Mouse (Mus musculus) liver, adult 2 months (tissue): ENCODE results near the gene Bmx. TPM values are rescaled to one million over a fixed set of nuclear protein-coding genes. Genes with fewer than 3 reads are reported as not detected.

Experiments
- DNase-seq: peaks from one replicate; pipeline ENCODE4 v3.0.0-alpha.2; 2011; ENCODE audit warnings: low read depth, low spot score; ENCODE audit errors: extremely low read depth
- H3K27ac ChIP-seq: fragments of 200-500 bp; replicated peaks from 2 replicates; pipeline ENCODE4 v1.5.1; 2012; ENCODE audit warnings: low read depth, mild to moderate bottlenecking, control low read depth, inconsistent platforms, low read length; ENCODE audit not compliant: insufficient read depth
- H3K27me3 ChIP-seq: fragments of 200-500 bp; 2 replicates; pipeline ENCODE4 v1.6.1; 2012; ENCODE audit warnings: mild to moderate bottlenecking, moderate library complexity, low read length, inconsistent platforms; ENCODE audit not compliant: control insufficient read depth, insufficient read depth
- H3K36me3 ChIP-seq: fragments of 200-500 bp; 2 replicates; pipeline ENCODE4 v1.6.1; 2012; ENCODE audit warnings: low read length, inconsistent platforms; ENCODE audit not compliant: control insufficient read depth, insufficient read depth
- H3K4me1 ChIP-seq: fragments of 200-500 bp; 2 replicates; pipeline ENCODE4 v1.6.1; 2011; ENCODE audit warnings: low read length; ENCODE audit not compliant: control insufficient read depth, insufficient read depth
- H3K4me3 ChIP-seq: fragments of 200-500 bp; 2 replicates; pipeline ENCODE4 v1.5.1; 2011; ENCODE audit warnings: low read depth, mild to moderate bottlenecking, control low read depth, low read length, moderate library complexity; ENCODE audit not compliant: insufficient read depth
- H3K79me2 ChIP-seq: fragments of 200-500 bp; 2 replicates; pipeline ENCODE4 v1.6.1; 2012; ENCODE audit warnings: inconsistent platforms, mild to moderate bottlenecking, low read length, moderate library complexity; ENCODE audit not compliant: control insufficient read depth, insufficient read depth
- H3K9ac ChIP-seq: fragments of 200-500 bp; 2 replicates; pipeline ENCODE4 v1.6.1; 2012; ENCODE audit warnings: low read depth, mild to moderate bottlenecking, control low read depth, inconsistent platforms, low read length
- CTCF ChIP-seq: fragments of 200-500 bp; IDR thresholded peaks from 2 replicates; pipeline ENCODE4 v1.5.1; 2011; ENCODE audit warnings: low read depth, low read length, control low read depth
- POLR2A ChIP-seq: fragments of 200-500 bp; IDR thresholded peaks from 2 replicates; pipeline ENCODE4 v1.6.1; 2011; ENCODE audit warnings: low read length, control low read depth; ENCODE audit not compliant: insufficient read depth; ENCODE audit errors: extremely low read depth
- WGBS: fragments of 180-500 bp; shearing (Covaris S2); methylation state at CpG from one replicate; pipeline ENCODE4 v1.1.7; 2018; 5-methylcytosine and 5-hydroxymethylcytosine counted together
- polyA plus RNA-seq: library from polyadenylated mRNA; depleted of rRNA; stranded (reverse); fragments of >200 nt; gene quantifications from 2 replicates; pipeline ENCODE4 v1.2.3, GENCODE M21; 2012
- total RNA-seq: library from RNA; depleted of rRNA; stranded (reverse); fragments of >200 nt; gene quantifications from 2 replicates; pipeline ENCODE4 v1.2.3, GENCODE M21; 2014

The Bmx gene
- total and polyA plus RNA-seq, 2 experiments = 0.28 TPM; not detected in 1

DNA sequence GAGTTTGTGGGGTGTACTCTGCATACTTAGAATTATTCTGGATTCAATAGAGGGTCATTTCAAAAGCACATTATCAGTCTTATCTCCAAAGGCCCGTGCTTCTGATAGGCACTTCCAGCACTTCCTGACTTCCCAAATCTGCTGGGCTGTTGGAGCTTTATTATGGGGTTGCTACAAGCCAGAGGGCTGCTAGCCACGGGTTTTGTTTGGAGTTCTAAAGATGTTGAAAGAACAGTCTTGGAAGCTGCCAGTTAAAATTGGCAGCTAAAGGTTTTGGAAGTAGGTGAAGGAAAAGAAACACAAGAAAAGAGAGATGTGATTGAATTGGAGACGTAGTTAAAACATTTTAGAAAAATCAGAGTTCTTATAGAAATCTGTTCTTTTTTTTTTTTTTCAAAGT, 17.5 kb upstream of the Bmx start:
- Histone ChIP-seq H3K4me3 (no peak overlapping the region), H3K9ac (no peak overlapping the region), H3K27me3 (no peaks in the 10 kb centered on the region), H3K79me2 (no peaks in the 10 kb centered on the region; the same call in 1 of the 2 replicates), H3K27ac (peak overlapping the region; percentile 52), H3K36me3 (no peaks in the 10 kb centered on the region), H3K4me1 (peaks cover 5% of the 10 kb centered on the region)
- whole genome bisulfite sequencing = 5% methylated on average over 3 of the region's 3 CpGs
- peak; percentile 80 for DNase-seq
- no peak for TF ChIP-seq CTCF

DNA sequence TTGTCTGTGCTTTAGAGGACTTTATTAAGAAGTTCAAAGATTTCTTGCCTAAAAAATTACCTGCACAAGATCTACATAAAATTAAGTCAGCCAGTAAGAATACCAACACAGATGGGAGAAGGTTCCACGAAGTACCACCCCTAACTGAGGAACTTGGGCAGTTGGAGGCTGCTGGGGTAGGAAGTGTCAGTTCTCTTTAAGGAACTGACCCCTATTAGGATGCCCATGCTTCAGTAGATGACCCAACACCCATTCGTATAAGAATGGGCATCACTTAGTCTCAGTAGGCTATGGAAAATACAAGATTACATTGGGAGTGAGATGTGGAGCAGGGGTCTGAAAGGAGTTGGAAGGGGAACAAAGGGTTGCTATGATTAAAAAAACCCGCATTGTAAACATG, 12.6 kb upstream of the Bmx start:
- Histone ChIP-seq H3K36me3 (no peaks in the 10 kb centered on the region), H3K4me3 (no peak overlapping the region), H3K27ac (no peak overlapping the region), H3K9ac (no peak overlapping the region), H3K79me2 (no peaks in the 10 kb centered on the region), H3K27me3 (no peaks in the 10 kb centered on the region), H3K4me1 (peaks cover 5% of the 10 kb centered on the region; the same call in 1 of the 2 replicates)
- no peak for DNase-seq
- TF ChIP-seq CTCF = no peak
- no peak for TF ChIP-seq POLR2A
- WGBS = 92% methylated on average over 3 of the region's 3 CpGs

DNA sequence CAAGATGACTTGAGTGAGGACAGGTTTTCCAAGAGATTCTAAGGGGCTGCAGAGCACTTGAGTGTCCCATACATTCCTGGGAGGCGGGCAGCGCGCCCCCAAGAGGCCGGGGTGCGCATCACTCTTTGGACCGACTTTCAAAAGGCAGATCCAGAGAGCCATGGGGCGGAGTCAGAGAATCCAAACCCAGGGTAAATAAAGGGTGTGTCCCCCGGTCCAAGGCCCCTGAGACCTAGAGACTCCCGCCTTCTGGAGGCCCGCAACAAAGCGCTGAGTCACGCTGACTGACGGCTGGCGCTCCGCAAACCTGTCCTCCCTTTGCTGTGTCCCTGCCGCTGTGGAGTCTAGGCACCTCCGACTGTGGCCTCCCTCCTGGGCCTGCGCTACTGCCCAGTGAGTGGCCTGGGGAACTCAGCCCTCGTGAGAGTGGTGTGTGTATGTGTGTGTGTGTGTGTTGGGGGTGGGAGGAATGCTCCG, 11.3 kb upstream of the Bmx start, which contains the start of gene Pir:
TSS of gene Pir (plus strand) at position 87 of the 477 bp plus-strand sequence.
- Histone ChIP-seq H3K79me2 (no peaks in the 10 kb centered on the region), H3K4me1 (peaks cover 3% of the 10 kb centered on the region; the same call in 1 of the 2 replicates), H3K27ac (peak within 1 kb of the TSS; percentile 91), H3K4me3 (peak within 1 kb of the TSS; percentile 100), H3K9ac (peak within 1 kb of the TSS; percentile 97), H3K36me3 (no peaks in the 10 kb centered on the region), H3K27me3 (no peaks in the 10 kb centered on the region)
- peak; percentile 75 for DNase-seq
- WGBS = 2% methylated on average over 19 of the region's 20 CpGs
- TF ChIP-seq POLR2A (0 out of 2 replicates have a peak, but pooled peaks have one; percentile 23), CTCF (peak; percentile 48)

DNA sequence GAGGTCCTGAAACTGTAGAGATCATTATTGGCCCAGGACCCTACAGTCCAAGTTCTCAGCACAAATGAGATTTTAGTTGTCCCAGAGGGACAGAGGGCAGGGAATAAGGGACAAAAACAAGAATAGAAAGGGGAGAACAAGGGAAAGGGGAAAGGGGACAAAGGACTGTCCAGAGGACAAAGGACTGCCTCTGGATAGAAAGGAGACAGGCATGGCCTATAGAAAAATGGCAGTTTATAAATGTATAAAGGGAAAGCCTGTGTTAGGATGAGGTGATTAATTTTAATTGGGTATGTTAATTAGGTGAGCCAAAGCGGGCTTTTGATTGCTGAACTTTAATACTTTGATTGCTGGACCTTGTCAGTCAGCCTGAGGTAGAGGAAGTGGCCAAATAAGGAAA, 6.9 kb upstream of the Bmx start:
- Histone ChIP-seq H3K9ac (no peak overlapping the region), H3K79me2 (no peaks in the 10 kb centered on the region), H3K4me1 (peaks cover 3% of the 10 kb centered on the region; the same call in 1 of the 2 replicates), H3K36me3 (no peaks in the 10 kb centered on the region), H3K27ac (no peak overlapping the region), H3K4me3 (no peak overlapping the region), H3K27me3 (no peaks in the 10 kb centered on the region)
- TF ChIP-seq CTCF (no peak), POLR2A (no peak)
- DNase-seq = no peak
- 80% methylated on average over 1 of the region's 1 CpGs for WGBS

DNA sequence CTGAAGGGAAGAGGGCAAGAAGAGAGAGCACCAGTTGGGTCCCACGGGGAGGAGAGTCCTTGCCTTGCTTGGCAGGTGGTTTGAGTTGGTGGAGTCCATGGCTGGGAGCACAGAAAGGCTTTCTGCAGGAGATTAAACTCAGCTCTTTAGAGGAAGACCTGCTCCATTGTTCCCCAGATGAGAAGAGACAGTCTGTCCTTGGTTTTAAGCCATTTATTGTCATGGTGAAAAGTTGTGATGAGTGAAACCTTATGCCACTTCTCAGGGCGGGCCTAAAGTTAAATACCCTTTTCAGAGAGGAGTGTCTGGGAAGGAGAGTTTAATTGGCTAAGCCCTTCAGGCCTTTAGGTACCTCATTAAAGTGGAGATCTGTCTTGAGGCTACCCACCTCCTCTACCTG, 4.3 kb upstream of the Bmx start:
- Histone ChIP-seq H3K36me3 (no peaks in the 10 kb centered on the region), H3K4me1 (no peaks in the 10 kb centered on the region), H3K27ac (no peak overlapping the region), H3K9ac (no peak overlapping the region), H3K4me3 (no peak overlapping the region), H3K79me2 (no peaks in the 10 kb centered on the region), H3K27me3 (no peaks in the 10 kb centered on the region)
- DNase-seq = no peak
- TF ChIP-seq POLR2A = no peak
- 91% methylated on average over 2 of the region's 2 CpGs for WGBS

DNA sequence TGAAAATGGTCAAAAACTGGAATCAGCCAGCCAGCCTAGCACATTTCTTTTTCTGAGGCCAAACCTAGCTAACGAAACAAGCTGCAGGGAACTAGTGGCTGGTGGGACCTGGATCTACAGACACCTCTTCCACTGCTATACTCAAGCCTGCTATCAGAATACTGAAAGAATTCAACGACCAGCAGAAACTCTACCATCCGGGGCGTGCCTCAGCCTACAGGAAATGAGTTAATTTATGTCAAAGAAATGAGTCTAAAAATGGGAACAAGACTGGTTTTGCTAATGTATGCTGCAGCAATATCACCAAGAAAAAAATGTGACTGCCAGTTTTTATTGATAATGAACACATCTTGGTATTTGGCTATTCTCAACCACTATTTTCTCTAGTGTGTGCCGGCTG, 669 bp upstream of the Bmx start:
- Histone ChIP-seq H3K4me3 (no peak overlapping the region), H3K79me2 (no peaks in the 10 kb centered on the region), H3K27ac (no peak overlapping the region), H3K27me3 (no peaks in the 10 kb centered on the region), H3K36me3 (no peaks in the 10 kb centered on the region), H3K4me1 (no peaks in the 10 kb centered on the region), H3K9ac (no peak overlapping the region)
- TF ChIP-seq CTCF (no peak), POLR2A (no peak)
- 85% methylated on average over 5 of the region's 5 CpGs for WGBS
- DNase-seq = no peak
